Mouse (Mus musculus) MEL (cell line): ENCODE results near the gene Tfpi2. TPM values are rescaled to one million over a fixed set of nuclear protein-coding genes. Genes with fewer than 3 reads are reported as not detected.

Experiments used
- DNase-seq: peaks from one replicate; pipeline ENCODE4 v3.0.0; 2011; ENCODE audit warnings: low read depth, low spot score
- H3K27ac ChIP-seq: 2 replicates; pipeline ENCODE4 v1.5.1; 2012; ENCODE audit warnings: low read depth, mild to moderate bottlenecking, control low read depth, low read length, moderate library complexity; ENCODE audit not compliant: control insufficient read depth
- H3K27me3 ChIP-seq, 2 experiments: fragments of 150-350 bp in 1 of 2; sonication (generic) in 1 of 2; 2 replicates each; pipeline ENCODE4 v1.6.1; 2012; ENCODE audit warnings: low read length in 2 of 2, mild to moderate bottlenecking in 2 of 2, improper control_type of control experiment in 1 of 2, moderate library complexity in 1 of 2; ENCODE audit not compliant: insufficient read depth in 2 of 2, control insufficient read depth in 1 of 2
- H3K36me3 ChIP-seq, 2 experiments: 2 replicates each; pipeline ENCODE4 v1.6.1; 2012 to 2014; ENCODE audit warnings: low read length in 2 of 2, improper control_type of control experiment in 1 of 2, inconsistent platforms in 1 of 2, mild to moderate bottlenecking in 1 of 2; ENCODE audit not compliant: insufficient read depth in 2 of 2, control insufficient read depth in 1 of 2
- H3K4me1 ChIP-seq, 2 experiments: fragments of 150-350 bp in 1 of 2; sonication (generic) in 1 of 2; 2 replicates each; pipeline ENCODE4 v1.6.1; 2012; ENCODE audit warnings: low read length in 2 of 2, improper control_type of control experiment in 1 of 2, mild to moderate bottlenecking in 1 of 2; ENCODE audit not compliant: insufficient read depth in 2 of 2, control insufficient read depth in 1 of 2
- H3K4me3 ChIP-seq, 2 experiments: fragments of 150-350 bp in 1 of 2; sonication (generic) in 1 of 2; 2 replicates each; pipeline ENCODE4 v1.5.1; 2012; ENCODE audit warnings: low read depth in 2 of 2, low read length in 2 of 2, mild to moderate bottlenecking in 2 of 2, moderate library complexity in 2 of 2, control low read depth in 1 of 2, improper control_type of control experiment in 1 of 2; ENCODE audit not compliant: control insufficient read depth in 1 of 2, insufficient read depth in 1 of 2
- H3K79me2 ChIP-seq: 2 replicates; pipeline ENCODE4 v1.6.1; 2012; ENCODE audit warnings: mild to moderate bottlenecking, low read length, moderate library complexity; ENCODE audit not compliant: control insufficient read depth, poor library complexity, insufficient read depth
- H3K9ac ChIP-seq: 2 replicates; pipeline ENCODE4 v1.6.1; 2012; ENCODE audit warnings: low read depth, mild to moderate bottlenecking, control low read depth, low read length, moderate library complexity; ENCODE audit not compliant: control insufficient read depth, poor library complexity, severe bottlenecking
- H3K9me3 ChIP-seq: fragments of 150-350 bp; sonication (generic); replicated peaks from 2 replicates; pipeline ENCODE4 v1.6.1; 2012; ENCODE audit warnings: mild to moderate bottlenecking, low read length, improper control_type of control experiment, moderate library complexity; ENCODE audit not compliant: insufficient read depth
- BHLHE40 ChIP-seq: IDR thresholded peaks from 2 replicates; pipeline ENCODE4 v1.6.1; 2012; ENCODE audit warnings: low read depth, mild to moderate bottlenecking, inconsistent platforms, low read length, improper control_type of control experiment, borderline replicate concordance
- CHD1 ChIP-seq: IDR thresholded peaks from 2 replicates; pipeline ENCODE4 v1.6.1; 2012; ENCODE audit warnings: low read depth, mild to moderate bottlenecking, inconsistent platforms, low read length, improper control_type of control experiment
- CTCF ChIP-seq, 3 experiments: IDR thresholded peaks in 2 of 3; conservative IDR thresholded peaks in 1 of 3; 2 replicates each; pipeline ENCODE4 v1.5.1; 2011 to 2012; ENCODE audit warnings: low read length in 3 of 3, low read depth in 2 of 3, mild to moderate bottlenecking in 2 of 3, improper control_type of control experiment in 1 of 3, inconsistent platforms in 1 of 3, mixed read lengths in 1 of 3, moderate library complexity in 1 of 3; ENCODE audit not compliant: control insufficient read depth in 1 of 3, insufficient read depth in 1 of 3, poor library complexity in 1 of 3, severe bottlenecking in 1 of 3
- E2F4 ChIP-seq: IDR thresholded peaks from 2 replicates; pipeline ENCODE4 v1.6.1; 2011; ENCODE audit warnings: low read depth, low read length, improper control_type of control experiment, borderline replicate concordance
- ELF1 ChIP-seq: IDR thresholded peaks from 2 replicates; pipeline ENCODE4 v1.6.1; 2014; ENCODE audit warnings: low read depth, mild to moderate bottlenecking, inconsistent platforms, low read length, improper control_type of control experiment, moderate library complexity
- EP300 ChIP-seq, 2 experiments: IDR thresholded peaks; 2 replicates each; pipeline ENCODE4 v1.6.1; 2011; ENCODE audit warnings: improper control_type of control experiment in 2 of 2, low read length in 2 of 2, low read depth in 1 of 2, mild to moderate bottlenecking in 1 of 2
- ETS1 ChIP-seq: IDR thresholded peaks from 2 replicates; pipeline ENCODE4 v1.6.1; 2012; ENCODE audit warnings: low read depth, mild to moderate bottlenecking, inconsistent platforms, low read length, improper control_type of control experiment, moderate library complexity
- GABPA ChIP-seq: IDR thresholded peaks from 2 replicates; pipeline ENCODE4 v1.6.1; 2012; ENCODE audit warnings: low read depth, mild to moderate bottlenecking, inconsistent platforms, low read length, improper control_type of control experiment, moderate library complexity
- GATA1 ChIP-seq: IDR thresholded peaks from 2 replicates; pipeline ENCODE4 v1.6.1; 2011; ENCODE audit warnings: low read depth, low read length, improper control_type of control experiment
- JUND ChIP-seq: IDR thresholded peaks from 2 replicates; pipeline ENCODE4 v1.6.1; 2011; ENCODE audit warnings: low read depth, mild to moderate bottlenecking, improper control_type of control experiment, low read length
- KAT2A ChIP-seq: conservative IDR thresholded peaks from 2 replicates; pipeline ENCODE4 v1.6.1; 2012; ENCODE audit warnings: low read depth, low read length, improper control_type of control experiment, inconsistent platforms
- MAFK ChIP-seq: IDR thresholded peaks from 2 replicates; pipeline ENCODE4 v1.6.1; 2011; ENCODE audit warnings: low read depth, mild to moderate bottlenecking, low read length, improper control_type of control experiment, borderline replicate concordance
- MAX ChIP-seq: IDR thresholded peaks from 2 replicates; pipeline ENCODE4 v1.6.1; 2011; ENCODE audit warnings: low read length, improper control_type of control experiment
- MXI1 ChIP-seq: IDR thresholded peaks from 2 replicates; pipeline ENCODE4 v1.6.1; 2011; ENCODE audit warnings: mild to moderate bottlenecking, low read depth, low read length, improper control_type of control experiment
- MYB ChIP-seq: IDR thresholded peaks from 2 replicates; pipeline ENCODE4 v1.6.1; 2011; ENCODE audit warnings: mild to moderate bottlenecking, low read depth, low read length, improper control_type of control experiment
- MYC ChIP-seq: IDR thresholded peaks from 2 replicates; pipeline ENCODE4 v1.6.1; 2011; ENCODE audit warnings: low read depth, mild to moderate bottlenecking, low read length, improper control_type of control experiment, moderate library complexity
- NELFE ChIP-seq: IDR thresholded peaks from 2 replicates; pipeline ENCODE4 v1.6.1; 2011; ENCODE audit warnings: low read depth, low read length, improper control_type of control experiment
- POLR2A ChIP-seq, 2 experiments: IDR thresholded peaks; 2 replicates each; pipeline ENCODE4 v1.6.1; 2011 to 2012; ENCODE audit warnings: low read length in 2 of 2, mild to moderate bottlenecking in 2 of 2, control low read depth in 1 of 2, improper control_type of control experiment in 1 of 2, low read depth in 1 of 2, moderate library complexity in 1 of 2; ENCODE audit not compliant: control insufficient read depth in 1 of 2, insufficient read depth in 1 of 2, poor library complexity in 1 of 2
- POLR2AphosphoS5 ChIP-seq: IDR thresholded peaks from 2 replicates; pipeline ENCODE4 v1.6.1; 2012; ENCODE audit warnings: low read depth, borderline replicate concordance, mild to moderate bottlenecking, inconsistent platforms, low read length, moderate library complexity, mixed read lengths
- RAD21 ChIP-seq: IDR thresholded peaks from 2 replicates; pipeline ENCODE4 v1.6.1; 2011; ENCODE audit warnings: mild to moderate bottlenecking, low read depth, low read length, improper control_type of control experiment
- RCOR1 ChIP-seq: IDR thresholded peaks from 2 replicates; pipeline ENCODE4 v1.6.1; 2012; ENCODE audit warnings: low read depth, mild to moderate bottlenecking, inconsistent platforms, low read length, improper control_type of control experiment
- SMC3 ChIP-seq: IDR thresholded peaks from 2 replicates; pipeline ENCODE4 v1.6.1; 2011; ENCODE audit warnings: low read depth, low read length, improper control_type of control experiment
- TAL1 ChIP-seq: IDR thresholded peaks from 2 replicates; pipeline ENCODE4 v1.6.1; 2012; ENCODE audit warnings: mild to moderate bottlenecking, inconsistent platforms, low read length, moderate library complexity, mixed read lengths
- TBP ChIP-seq: IDR thresholded peaks from 2 replicates; pipeline ENCODE4 v1.8.0; 2011; ENCODE audit warnings: low read depth, low read length, improper control_type of control experiment
- TCF12 ChIP-seq: IDR thresholded peaks from 2 replicates; pipeline ENCODE4 v1.6.1; 2014; ENCODE audit warnings: low read depth, mild to moderate bottlenecking, inconsistent platforms, low read length, improper control_type of control experiment, moderate library complexity
- UBTF ChIP-seq: IDR thresholded peaks from 2 replicates; pipeline ENCODE4 v1.6.1; 2012; ENCODE audit warnings: low read depth, mild to moderate bottlenecking, inconsistent platforms, low read length, improper control_type of control experiment, moderate library complexity, borderline replicate concordance; ENCODE audit not compliant: insufficient read depth
- USF2 ChIP-seq, 2 experiments: IDR thresholded peaks; 2 replicates each; pipeline ENCODE4 v1.6.1; 2011 to 2012; ENCODE audit warnings: improper control_type of control experiment in 2 of 2, low read length in 2 of 2, borderline replicate concordance in 1 of 2, inconsistent platforms in 1 of 2, low read depth in 1 of 2, mild to moderate bottlenecking in 1 of 2; ENCODE audit not compliant: insufficient read depth in 1 of 2
- ZKSCAN1 ChIP-seq: IDR thresholded peaks from 2 replicates; pipeline ENCODE4 v1.6.1; 2012; ENCODE audit warnings: low read depth, mild to moderate bottlenecking, inconsistent platforms, low read length, improper control_type of control experiment, moderate library complexity
- ZNF384 ChIP-seq: IDR thresholded peaks from 2 replicates; pipeline ENCODE4 v1.6.1; 2012; ENCODE audit warnings: low read depth, mild to moderate bottlenecking, inconsistent platforms, low read length, improper control_type of control experiment
- polyA plus RNA-seq, 2 experiments: library from polyadenylated mRNA; stranded (reverse) in 1 of 2; unstranded in 1 of 2; fragments of >175 nt in 1 of 2; fragments of >200 nt in 1 of 2; gene quantifications; 2 replicates each; pipeline versions ENCODE4 v1.2.1 to v1.2.4; 2012; ENCODE audit warnings: low replicate concordance in 2 of 2, low read depth in 1 of 2; ENCODE audit not compliant: insufficient read length in 2 of 2, insufficient read depth in 1 of 2, missing spikeins in 1 of 2
- total RNA-seq: library from RNA; depleted of rRNA; stranded (reverse); fragments of 300-350 nt; gene quantifications from 2 replicates; pipeline ENCODE4 v1.2.3, GENCODE M21; 2012

Tfpi2 gene
- total and polyA plus RNA-seq, 3 experiments, result not detected

GRCm38 (mm10) chr6:3935048-3935447 is 53.7 kb downstream of the Tfpi2 start:
- TF ChIP-seq MYC (no peak), UBTF (no peak), JUND (no peak), TCF12 (no peak), CHD1 (no peak), KAT2A (no peak), SMC3 (no peak), ELF1 (no peak), ZKSCAN1 (no peak), E2F4 (no peak), RAD21 (no peak), GATA1 (no peak), POLR2A (IDR thresholded peaks at IDR 0.05; ENCODE audit: control insufficient read depth in 1 of 2, insufficient read depth in 1 of 2, low read depth in 1 of 2, low read length in 2 of 2, poor library complexity in 1 of 2) (no peak), EP300 (IDR thresholded peaks at IDR 0.05; ENCODE audit: low read depth in 1 of 2, low read length in 2 of 2) (no peak), TBP (no peak), USF2 (IDR thresholded peaks at IDR 0.05; ENCODE audit: borderline replicate concordance in 1 of 2, insufficient read depth in 1 of 2, low read depth in 1 of 2, low read length in 2 of 2) (no peak), MXI1 (no peak), MYB (no peak), BHLHE40 (no peak), CTCF (IDR thresholded peaks at IDR 0.05 in 2 of 3, conservative IDR thresholded peaks at IDR 0.05 in 1 of 3; ENCODE audit: control insufficient read depth in 1 of 3, insufficient read depth in 1 of 3, low read depth in 2 of 3, low read length in 3 of 3, poor library complexity in 1 of 3, severe bottlenecking in 1 of 3) (no peak)
- no peak overlapping the region for H3K9ac ChIP-seq

DNA sequence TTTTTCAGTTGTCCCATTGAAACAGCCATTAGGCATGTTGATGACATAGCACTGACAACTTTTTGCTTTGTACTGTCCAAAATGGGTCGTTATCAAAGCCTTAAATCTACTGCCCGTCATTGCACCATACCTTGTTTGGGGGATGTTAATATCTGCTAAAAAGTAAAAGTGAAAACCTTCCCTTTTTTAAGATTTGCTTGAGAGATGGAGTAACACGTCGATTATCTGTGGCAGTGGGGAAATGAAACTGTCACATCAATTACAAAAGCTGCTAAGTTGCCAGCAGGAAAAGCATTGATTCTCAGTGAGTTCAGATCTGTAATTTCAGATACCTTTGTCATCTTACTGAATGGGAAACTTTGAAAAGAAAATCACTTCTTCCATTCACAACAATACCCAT is 62.6 kb downstream of the Tfpi2 start:
- Histone ChIP-seq H3K27ac (no peak overlapping the region), H3K79me2 (no peaks in the 10 kb centered on the region), H3K27me3 (no peaks in the 10 kb centered on the region), H3K9me3 (no peaks in the 10 kb centered on the region), H3K36me3 (no peaks in the 10 kb centered on the region), H3K4me3 (no peak overlapping the region), H3K9ac (no peak overlapping the region), H3K4me1 (no peaks in the 10 kb centered on the region)
- TF ChIP-seq ZKSCAN1, result no peak
- no peak for TF ChIP-seq POLR2AphosphoS5
- no peak for TF ChIP-seq E2F4
- TF ChIP-seq GABPA, result no peak
- TF ChIP-seq CHD1, result no peak
- TF ChIP-seq USF2 (IDR thresholded peaks at IDR 0.05; ENCODE audit: borderline replicate concordance in 1 of 2, insufficient read depth in 1 of 2, low read depth in 1 of 2, low read length in 2 of 2), result no peak
- no peak for TF ChIP-seq ZNF384
- no peak for TF ChIP-seq POLR2A (IDR thresholded peaks at IDR 0.05; ENCODE audit: control insufficient read depth in 1 of 2, insufficient read depth in 1 of 2, low read depth in 1 of 2, low read length in 2 of 2, poor library complexity in 1 of 2)
- TF ChIP-seq MXI1, result no peak
- TF ChIP-seq MAFK, result no peak
- TF ChIP-seq MYC, result no peak
- no peak for TF ChIP-seq SMC3
- no peak for TF ChIP-seq NELFE
- no peak for TF ChIP-seq MAX
- no peak for TF ChIP-seq TAL1
- no peak for TF ChIP-seq ETS1
- no peak for TF ChIP-seq RCOR1
- TF ChIP-seq GATA1, result no peak
- DNase-seq, result no peak

More at GRCm38 (mm10) chr6:3935048-3935447, 53.7 kb downstream of the Tfpi2 start:
- no peak for DNase-seq
- Histone ChIP-seq H3K9me3 (no peaks in the 10 kb centered on the region), H3K4me3 (no peak overlapping the region), H3K4me1 (no peaks in the 10 kb centered on the region), H3K36me3 (no peaks in the 10 kb centered on the region), H3K27ac (no peak overlapping the region), H3K27me3 (no peaks in the 10 kb centered on the region), H3K79me2 (no peaks in the 10 kb centered on the region)
